Mouse (Mus musculus): ENCODE data around the gene Ccdc159.

- TF ChIP-seq TAL1 (IDR thresholded peaks at IDR 0.05; ENCODE audit: low read length) (no peak), GATA1 (IDR thresholded peaks at IDR 0.05; ENCODE audit: low read length) (no peak)
These were observed 5.3 kb downstream of the Ccdc159 start for GRCm38 (mm10) chr9:21932445-21933137.

Data from erythroblast, embryonic 14.5 days (primary cell).